Mouse (Mus musculus) limb, embryonic 11.5 days (tissue): ENCODE data around the gene Arhgef38. TPM values are rescaled to one million over a fixed set of nuclear protein-coding genes. Genes with fewer than 3 reads are reported as not detected.

Experiments used
- ATAC-seq: fragments of 200-750 bp; cut with Nextera tagmentation; 2 replicates; pipeline ENCODE4 v1.8.0; 2017; ENCODE audit warnings: low read depth; ENCODE audit not compliant: insufficient number of reproducible peaks, low FRiP score, low TSS enrichment
- DNase-seq: peaks from one replicate; pipeline ENCODE4 v3.0.0-alpha.2; 2015; ENCODE audit warnings: low spot score
- H3K27ac ChIP-seq: fragments of 300-500 bp; sonication (generic); replicated peaks from 2 replicates; pipeline ENCODE4 v1.5.1; 2014; ENCODE audit warnings: low read depth, mild to moderate bottlenecking, low read length
- H3K27me3 ChIP-seq: fragments of 300-500 bp; sonication (generic); 2 replicates; pipeline ENCODE4 v1.6.1; 2014; ENCODE audit warnings: mild to moderate bottlenecking, low read length, mixed read lengths; ENCODE audit not compliant: control insufficient read depth, insufficient read depth
- H3K36me3 ChIP-seq: fragments of 300-500 bp; sonication (generic); 2 replicates; pipeline ENCODE4 v1.6.1; 2014; ENCODE audit warnings: mild to moderate bottlenecking, low read length, moderate library complexity, mixed read lengths; ENCODE audit not compliant: control insufficient read depth, insufficient read depth
- H3K4me1 ChIP-seq: fragments of 300-500 bp; sonication (generic); 2 replicates; pipeline ENCODE4 v1.6.1; 2014; ENCODE audit warnings: low read length, mixed read lengths; ENCODE audit not compliant: control insufficient read depth, insufficient read depth
- H3K4me2 ChIP-seq: fragments of 300-500 bp; sonication (generic); 2 replicates; pipeline ENCODE4 v1.6.1; 2014; ENCODE audit warnings: low read depth, mild to moderate bottlenecking, moderate library complexity; ENCODE audit not compliant: severe bottlenecking
- H3K4me3 ChIP-seq: fragments of 300-500 bp; sonication (generic); 2 replicates; pipeline ENCODE4 v1.5.1; 2014; ENCODE audit warnings: low read depth, low read length
- H3K9ac ChIP-seq: fragments of 300-500 bp; sonication (generic); 2 replicates; pipeline ENCODE4 v1.6.1; 2014; ENCODE audit warnings: mild to moderate bottlenecking, low read length
- H3K9me3 ChIP-seq: fragments of 300-500 bp; sonication (generic); 2 replicates; pipeline ENCODE4 v1.6.1; 2016; ENCODE audit warnings: low read length; ENCODE audit not compliant: control insufficient read depth
- WGBS: fragments of 180-500 bp; shearing (Covaris S2); extraction: QIAGEN DNeasy Blood & Tissue Kit; methylation state at CpG from one replicate; pipeline ENCODE4 v1.1.7; 2014; 5-methylcytosine and 5-hydroxymethylcytosine counted together
- polyA plus RNA-seq: library from polyadenylated mRNA; unstranded; fragments of >200 nt; fragmentation: Nextera tagmentation; extraction: Ambion mirVana; gene quantifications from 2 replicates; pipeline ENCODE4 v1.2.1, GENCODE M21; 2014

The Arhgef38 gene
- polyA plus RNA-seq, 1 experiment from 2014 or later = not detected

DNA sequence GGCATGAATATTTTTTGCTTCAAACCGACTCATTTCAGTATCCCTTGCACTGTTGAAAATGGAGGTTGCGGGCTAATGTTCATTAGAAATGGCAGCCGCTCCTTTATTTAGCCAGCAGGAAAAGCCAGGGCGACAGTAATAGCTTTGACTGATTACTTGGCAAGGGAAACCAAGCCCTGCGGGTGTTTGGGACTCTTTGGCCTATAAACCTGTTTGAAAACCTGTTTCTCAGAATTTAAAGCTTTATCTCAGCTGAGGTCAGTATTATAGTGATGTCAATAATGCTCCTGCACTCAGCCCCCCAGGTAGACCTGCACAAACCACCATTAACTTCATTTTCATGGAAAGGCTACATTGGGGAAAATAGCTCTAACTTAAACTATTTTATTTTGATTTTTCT is 76.5 kb downstream of the Arhgef38 start:
- no peaks in the 10 kb centered on the region for H3K9me3 ChIP-seq
- WGBS = 59% methylated on average over 5 of the region's 5 CpGs
- H3K36me3 ChIP-seq = no peaks in the 10 kb centered on the region
- no peak overlapping the region for H3K4me3 ChIP-seq
- no peaks in the 10 kb centered on the region for H3K4me1 ChIP-seq
- H3K9ac ChIP-seq = no peak overlapping the region
- no peak overlapping the region for H3K27ac ChIP-seq
- ATAC-seq (no peak), DNase-seq (no peak)
- H3K27me3 ChIP-seq = no peaks in the 10 kb centered on the region
- no peak overlapping the region for H3K4me2 ChIP-seq

GRCm38 (mm10) chr3:133154683-133155082 is 80.1 kb downstream of the Arhgef38 start:
- Histone ChIP-seq H3K4me1 (no peaks in the 10 kb centered on the region), H3K4me2 (no peak overlapping the region), H3K9ac (no peak overlapping the region), H3K27me3 (no peaks in the 10 kb centered on the region), H3K36me3 (no peaks in the 10 kb centered on the region), H3K27ac (no peak overlapping the region), H3K9me3 (no peaks in the 10 kb centered on the region), H3K4me3 (no peak overlapping the region)
- 85% methylated on average over 8 of the region's 8 CpGs for WGBS
- no peak for ATAC-seq
- DNase-seq = no peak

GRCm38 (mm10) chr3:133153629-133154028 is 81.1 kb downstream of the Arhgef38 start:
- H3K4me1 ChIP-seq = no peaks in the 10 kb centered on the region
- no peak for ATAC-seq
- no peak overlapping the region for H3K27ac ChIP-seq
- no peak overlapping the region for H3K4me2 ChIP-seq
- H3K27me3 ChIP-seq = no peaks in the 10 kb centered on the region
- no peaks in the 10 kb centered on the region for H3K36me3 ChIP-seq
- DNase-seq = no peak
- no peak overlapping the region for H3K9ac ChIP-seq
- H3K4me3 ChIP-seq = no peak overlapping the region
- 83% methylated on average over 6 of the region's 6 CpGs for WGBS
- H3K9me3 ChIP-seq = no peaks in the 10 kb centered on the region

GRCm38 (mm10) chr3:133152831-133153230 is 81.9 kb downstream of the Arhgef38 start:
- no peak overlapping the region for H3K27ac ChIP-seq
- H3K4me2 ChIP-seq = no peak overlapping the region
- no peaks in the 10 kb centered on the region for H3K27me3 ChIP-seq
- no peak for DNase-seq
- no peak overlapping the region for H3K9ac ChIP-seq
- no peaks in the 10 kb centered on the region for H3K9me3 ChIP-seq
- 74% methylated on average over 1 of the region's 1 CpGs for WGBS
- no peaks in the 10 kb centered on the region for H3K36me3 ChIP-seq
- no peaks in the 10 kb centered on the region for H3K4me1 ChIP-seq
- ATAC-seq = no peak
- H3K4me3 ChIP-seq = no peak overlapping the region

GRCm38 (mm10) chr3:133151629-133152028 is 83.1 kb downstream of the Arhgef38 start:
- no peaks in the 10 kb centered on the region for H3K4me1 ChIP-seq
- no peak for ATAC-seq
- no peak overlapping the region for H3K4me3 ChIP-seq
- H3K9ac ChIP-seq = no peak overlapping the region
- 89% methylated on average over 6 of the region's 6 CpGs for WGBS
- H3K4me2 ChIP-seq = no peak overlapping the region
- H3K27me3 ChIP-seq = no peaks in the 10 kb centered on the region
- DNase-seq = no peak
- no peaks in the 10 kb centered on the region for H3K9me3 ChIP-seq
- no peak overlapping the region for H3K27ac ChIP-seq
- H3K36me3 ChIP-seq = no peaks in the 10 kb centered on the region

GRCm38 (mm10) chr3:133144511-133145147 is 90.1 kb downstream of the Arhgef38 start:
- ATAC-seq (no peak), DNase-seq (no peak)
- H3K9ac ChIP-seq = no peak overlapping the region
- H3K4me3 ChIP-seq = no peak overlapping the region
- no peaks in the 10 kb centered on the region for H3K36me3 ChIP-seq
- no peak overlapping the region for H3K27ac ChIP-seq
- H3K9me3 ChIP-seq = no peaks in the 10 kb centered on the region
- no peaks in the 10 kb centered on the region for H3K4me1 ChIP-seq
- no peaks in the 10 kb centered on the region for H3K27me3 ChIP-seq
- H3K4me2 ChIP-seq = no peak overlapping the region
- WGBS = 86% methylated on average over 6 of the region's 6 CpGs

DNA sequence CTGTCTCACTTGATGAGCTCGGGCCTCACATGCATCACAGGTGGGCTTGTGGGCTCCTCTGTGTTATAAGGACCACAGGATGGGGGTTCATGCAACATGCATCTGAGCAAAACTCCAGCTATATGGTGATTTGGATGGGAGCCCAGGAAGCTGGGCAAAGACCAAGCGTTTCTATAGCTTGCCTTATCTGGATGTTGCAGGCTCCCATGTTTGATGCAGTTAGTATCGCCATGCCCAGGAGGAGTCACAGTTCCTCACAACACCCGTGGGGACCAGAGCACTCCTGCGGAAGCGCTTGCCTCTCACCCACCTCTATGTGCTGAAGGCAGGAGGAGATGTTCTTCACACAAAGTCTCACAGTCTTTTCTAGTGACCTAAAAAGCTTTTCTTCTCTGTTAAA is 92.9 kb downstream of the Arhgef38 start:
- no peak overlapping the region for H3K9ac ChIP-seq
- no peak overlapping the region for H3K27ac ChIP-seq
- H3K9me3 ChIP-seq = no peaks in the 10 kb centered on the region
- H3K27me3 ChIP-seq = no peaks in the 10 kb centered on the region
- H3K4me1 ChIP-seq = no peaks in the 10 kb centered on the region
- H3K36me3 ChIP-seq = no peaks in the 10 kb centered on the region
- H3K4me3 ChIP-seq = no peak overlapping the region
- ATAC-seq (no peak), DNase-seq (no peak)
- 87% methylated on average over 6 of the region's 6 CpGs for WGBS
- no peak overlapping the region for H3K4me2 ChIP-seq

DNA sequence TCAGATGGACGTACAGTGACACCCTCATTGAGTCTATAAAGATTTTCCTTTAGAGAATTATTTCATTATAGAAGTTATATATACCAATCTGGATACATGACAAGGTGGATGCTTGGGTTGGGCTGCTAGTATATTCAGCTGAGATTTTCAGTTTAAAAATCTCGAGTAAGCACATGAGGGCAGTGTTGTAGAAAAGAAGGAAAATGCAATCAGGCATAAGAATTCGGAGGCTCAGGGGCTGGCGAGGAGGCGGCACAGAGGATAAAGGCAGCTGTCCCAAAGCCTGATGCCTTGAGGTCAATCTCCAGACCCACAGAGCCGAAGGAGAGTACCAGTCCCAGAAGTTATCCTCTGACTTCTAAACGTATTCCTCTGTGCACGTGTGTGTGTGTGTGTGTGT is 102.1 kb downstream of the Arhgef38 start:
- 83% methylated on average over 8 of the region's 8 CpGs for WGBS
- ATAC-seq (no peak), DNase-seq (no peak)
- no peaks in the 10 kb centered on the region for H3K27me3 ChIP-seq
- no peak overlapping the region for H3K4me3 ChIP-seq
- H3K27ac ChIP-seq = no peak overlapping the region
- no peaks in the 10 kb centered on the region for H3K4me1 ChIP-seq
- no peak overlapping the region for H3K9ac ChIP-seq
- no peaks in the 10 kb centered on the region for H3K9me3 ChIP-seq
- no peaks in the 10 kb centered on the region for H3K36me3 ChIP-seq
- no peak overlapping the region for H3K4me2 ChIP-seq

DNA sequence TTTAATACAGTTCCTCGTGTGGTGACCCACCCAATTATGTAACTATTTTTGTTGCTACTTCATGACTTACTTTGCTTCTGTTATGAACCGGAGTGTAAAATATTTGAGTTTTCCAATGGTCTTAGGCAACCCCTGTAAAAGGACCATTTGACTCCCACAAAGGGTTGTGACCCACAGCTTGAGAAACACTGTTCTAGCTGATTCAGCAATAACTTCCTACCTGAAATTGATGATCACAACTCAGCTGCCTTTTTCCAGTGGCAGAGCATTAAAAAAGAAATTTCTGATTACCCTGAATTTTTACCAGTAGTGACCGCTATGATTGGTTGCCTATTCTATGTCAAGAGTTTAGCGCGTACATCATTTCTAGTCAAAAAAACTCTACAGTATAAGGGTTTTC is 103.4 kb downstream of the Arhgef38 start:
- 87% methylated on average over 5 of the region's 5 CpGs for WGBS
- H3K27ac ChIP-seq = no peak overlapping the region
- no peaks in the 10 kb centered on the region for H3K36me3 ChIP-seq

More for the DNA sequence above, 103.4 kb downstream of the Arhgef38 start:
- DNase-seq = no peak
- Histone ChIP-seq H3K4me1 (no peaks in the 10 kb centered on the region), H3K4me3 (no peak overlapping the region), H3K27me3 (no peaks in the 10 kb centered on the region), H3K9ac (no peak overlapping the region), H3K4me2 (no peak overlapping the region), H3K9me3 (no peaks in the 10 kb centered on the region)
- ATAC-seq = no peak
